Mouse (Mus musculus): Measurements from ENCODE around the gene Kcnj6. TPM values are rescaled to one million over a fixed set of nuclear protein-coding genes. Genes with fewer than 3 reads are reported as not detected.
"Not testable (repeated sequence)": the region's sequence is repeated elsewhere in the genome, so short reads cannot be mapped to it uniquely, and the experiment has no call there.

The Kcnj6 gene
- total RNA-seq, 2 experiments from 2014 or later: not detected

- DNase-seq (ENCODE audit: low spot score): no peak
Observed at GRCm38 (mm10) chr16:94852407-94853160, 144.9 kb downstream of the Kcnj6 start.

- no peak for DNase-seq (ENCODE audit: low spot score)
Observed at GRCm38 (mm10) chr16:94850393-94850792, 147.1 kb downstream of the Kcnj6 start.

GRCm38 (mm10) chr16:94845996-94846395 is 151.5 kb downstream of the Kcnj6 start:
- DNase-seq (ENCODE audit: low spot score): no peak

- no peak for DNase-seq (ENCODE audit: low spot score)
Observed at GRCm38 (mm10) chr16:94844769-94845168, 152.7 kb downstream of the Kcnj6 start.

- no peak for DNase-seq (ENCODE audit: low spot score)
Observed at GRCm38 (mm10) chr16:94839398-94839797, 158.1 kb downstream of the Kcnj6 start.

GRCm38 (mm10) chr16:94837881-94838280 is 159.6 kb downstream of the Kcnj6 start:
- no peak for DNase-seq (ENCODE audit: low spot score)

GRCm38 (mm10) chr16:94834502-94834901 is 163.0 kb downstream of the Kcnj6 start:
- no peak for DNase-seq (ENCODE audit: low spot score)

GRCm38 (mm10) chr16:94828166-94828565 is 169.3 kb downstream of the Kcnj6 start:
- DNase-seq (ENCODE audit: low spot score): no peak

- peak; percentile 78 for DNase-seq (ENCODE audit: low spot score)
Observed at GRCm38 (mm10) chr16:94827092-94827585, 170.4 kb downstream of the Kcnj6 start.

GRCm38 (mm10) chr16:94825274-94825673 is 172.2 kb downstream of the Kcnj6 start:
- no peak for DNase-seq (ENCODE audit: low spot score)

- no peak for DNase-seq (ENCODE audit: low spot score)
Observed at GRCm38 (mm10) chr16:94822611-94823010, 174.9 kb downstream of the Kcnj6 start.

- DNase-seq (ENCODE audit: low spot score): no peak
Observed at GRCm38 (mm10) chr16:94821610-94822009, 175.9 kb downstream of the Kcnj6 start.

GRCm38 (mm10) chr16:94816391-94816790 is 181.1 kb downstream of the Kcnj6 start:
- peak; percentile 28 for DNase-seq (ENCODE audit: low spot score)

- DNase-seq (ENCODE audit: low spot score): no peak
Observed at GRCm38 (mm10) chr16:94815891-94816290, 181.6 kb downstream of the Kcnj6 start.

- DNase-seq (ENCODE audit: low spot score): not testable (repeated sequence)
Observed at GRCm38 (mm10) chr16:94809286-94809685, 188.2 kb downstream of the Kcnj6 start.

GRCm38 (mm10) chr16:94798241-94798640 is 199.3 kb downstream of the Kcnj6 start:
- DNase-seq (ENCODE audit: low spot score): no peak

- no peak for DNase-seq (ENCODE audit: low spot score)
Observed at GRCm38 (mm10) chr16:94797366-94797765, 200.1 kb downstream of the Kcnj6 start.

- DNase-seq (ENCODE audit: low spot score): no peak
Observed at GRCm38 (mm10) chr16:94793041-94793440, 204.5 kb downstream of the Kcnj6 start.

- no peak for DNase-seq (ENCODE audit: low spot score)
Observed at GRCm38 (mm10) chr16:94789958-94790357, 207.5 kb downstream of the Kcnj6 start.

GRCm38 (mm10) chr16:94788716-94789115 is 208.8 kb downstream of the Kcnj6 start:
- no peak for DNase-seq (ENCODE audit: low spot score)

- peak; percentile 23 for DNase-seq (ENCODE audit: low spot score)
Observed at GRCm38 (mm10) chr16:94788165-94788564, 209.3 kb downstream of the Kcnj6 start.

- no peak for DNase-seq (ENCODE audit: low spot score)
Observed at GRCm38 (mm10) chr16:94785873-94786272, 211.6 kb downstream of the Kcnj6 start.

- no peak for DNase-seq (ENCODE audit: low spot score)
Observed at GRCm38 (mm10) chr16:94783696-94784095, 213.8 kb downstream of the Kcnj6 start.
